Mouse (Mus musculus) heart, embryonic 11.5 days (tissue): Measurements from ENCODE around the gene Gtf2h3. TPM values are rescaled to one million over a fixed set of nuclear protein-coding genes. Genes with fewer than 3 reads are reported as not detected.
"Not testable (repeated sequence)": the region's sequence is repeated elsewhere in the genome, so short reads cannot be mapped to it uniquely, and the experiment has no call there.

ENCODE experiments used
- ATAC-seq: fragments of 200-750 bp; cut with Nextera tagmentation; replicated peaks from 2 replicates; pipeline ENCODE4 v1.8.0; 2017; ENCODE audit warnings: moderate library complexity; ENCODE audit not compliant: insufficient number of reproducible peaks, low FRiP score, low TSS enrichment
- H3K27ac ChIP-seq: fragments of 300-500 bp; sonication (generic); 2 replicates; pipeline ENCODE4 v1.5.1; 2014; ENCODE audit warnings: mild to moderate bottlenecking, low read depth, low read length
- H3K27me3 ChIP-seq: fragments of 300-500 bp; sonication (generic); 2 replicates; pipeline ENCODE4 v1.6.1; 2014; ENCODE audit warnings: mild to moderate bottlenecking, low read length, mixed read lengths; ENCODE audit not compliant: control insufficient read depth, insufficient read depth
- H3K36me3 ChIP-seq: fragments of 300-500 bp; sonication (generic); 2 replicates; pipeline ENCODE4 v1.6.1; 2014; ENCODE audit warnings: mild to moderate bottlenecking, low read length, moderate library complexity, mixed read lengths; ENCODE audit not compliant: control insufficient read depth, insufficient read depth
- H3K4me1 ChIP-seq: fragments of 300-500 bp; sonication (generic); 2 replicates; pipeline ENCODE4 v1.6.1; 2014; ENCODE audit warnings: low read length; ENCODE audit not compliant: control insufficient read depth, insufficient read depth
- H3K4me2 ChIP-seq: fragments of 300-500 bp; sonication (generic); 2 replicates; pipeline ENCODE4 v1.6.1; 2014; ENCODE audit warnings: mild to moderate bottlenecking, moderate library complexity
- H3K4me3 ChIP-seq: fragments of 300-500 bp; sonication (generic); 2 replicates; pipeline ENCODE4 v1.5.1; 2014; ENCODE audit warnings: low read depth, low read length
- H3K9ac ChIP-seq: fragments of 300-500 bp; sonication (generic); 2 replicates; pipeline ENCODE4 v1.6.1; 2014; ENCODE audit warnings: mild to moderate bottlenecking, low read depth, low read length, moderate library complexity
- H3K9me3 ChIP-seq: fragments of 300-500 bp; sonication (generic); replicated peaks from 2 replicates; pipeline ENCODE4 v1.6.1; 2016; ENCODE audit warnings: low read length; ENCODE audit not compliant: control insufficient read depth
- WGBS: fragments of 180-500 bp; shearing (Covaris S2); extraction: QIAGEN DNeasy Blood & Tissue Kit; methylation state at CpG from one replicate; pipeline ENCODE4 v1.1.7; 2014; ENCODE audit not compliant: insufficient replicate concordance; 5-methylcytosine and 5-hydroxymethylcytosine counted together
- polyA plus RNA-seq: library from polyadenylated mRNA; unstranded; fragments of >200 nt; fragmentation: Nextera tagmentation; extraction: Ambion mirVana; gene quantifications from 2 replicates; pipeline ENCODE4 v1.2.1, GENCODE M21; 2014

Gene Gtf2h3
- polyA plus RNA-seq, 1 experiment from 2014 or later = 39.7 TPM

GRCm38 (mm10) chr5:124624291-124624690, 45.4 kb downstream of the Gtf2h3 start:
- ATAC-seq = no peak
- H3K9me3 ChIP-seq = no peaks in the 10 kb centered on the region
- H3K4me1 ChIP-seq = peaks cover 2% of the 10 kb centered on the region; the same call in 1 of the 2 replicates
- H3K4me2 ChIP-seq = no peak overlapping the region
- H3K27ac ChIP-seq = no peak overlapping the region
- no peaks in the 10 kb centered on the region for H3K36me3 ChIP-seq
- WGBS = 83% methylated on average over 9 of the region's 9 CpGs
- no peak overlapping the region for H3K9ac ChIP-seq
- no peaks in the 10 kb centered on the region for H3K27me3 ChIP-seq
- H3K4me3 ChIP-seq = no peak overlapping the region

- no peaks in the 10 kb centered on the region for H3K27me3 ChIP-seq
- peak within 1 kb of the TSS; percentile 83 for H3K27ac ChIP-seq
- under 1% methylated on average over 58 of the region's 58 CpGs for WGBS
- ATAC-seq = peak; percentile 94
- H3K9me3 ChIP-seq = no peaks in the 10 kb centered on the region
- H3K9ac ChIP-seq = peak within 1 kb of the TSS; percentile 83
- H3K4me3 ChIP-seq = peak within 1 kb of the TSS; percentile 85
- H3K36me3 ChIP-seq = no peaks in the 10 kb centered on the region
- peak within 1 kb of the TSS; percentile 89 for H3K4me2 ChIP-seq
- H3K4me1 ChIP-seq = peaks cover 10% of the 10 kb centered on the region
Measured at GRCm38 (mm10) chr5:124628448-124629363, 49.8 kb downstream of the Gtf2h3 start, which contains the start of gene Atp6v0a2. Gene Atp6v0a2, plus strand, starts transcription at chr5:124628576.

- Histone ChIP-seq H3K36me3 (no peaks in the 10 kb centered on the region; the same call in 1 of the 2 replicates), H3K9me3 (no peaks in the 10 kb centered on the region), H3K4me2 (peak overlapping the region; percentile 89), H3K9ac (peak overlapping the region; percentile 83), H3K4me3 (peak overlapping the region; percentile 85), H3K27me3 (no peaks in the 10 kb centered on the region), H3K4me1 (peaks cover 10% of the 10 kb centered on the region), H3K27ac (no peak overlapping the region)
- WGBS = 18% methylated on average over 11 of the region's 11 CpGs
- no peak for ATAC-seq
Measured at GRCm38 (mm10) chr5:124629641-124630040, 50.7 kb downstream of the Gtf2h3 start.

- Histone ChIP-seq H3K4me3 (no peak overlapping the region), H3K27me3 (no peaks in the 10 kb centered on the region), H3K4me1 (peaks cover 10% of the 10 kb centered on the region), H3K27ac (no peak overlapping the region), H3K9ac (no peak overlapping the region), H3K9me3 (no peaks in the 10 kb centered on the region), H3K4me2 (no peak overlapping the region), H3K36me3 (peaks cover 13% of the 10 kb centered on the region)
- 85% methylated on average over 11 of the region's 11 CpGs for WGBS
- ATAC-seq = no peak
Measured at GRCm38 (mm10) chr5:124631685-124632084, 52.7 kb downstream of the Gtf2h3 start.

- Histone ChIP-seq H3K9me3 (no peaks in the 10 kb centered on the region), H3K27me3 (no peaks in the 10 kb centered on the region), H3K36me3 (peaks cover 20% of the 10 kb centered on the region), H3K9ac (no peak overlapping the region), H3K27ac (no peak overlapping the region), H3K4me1 (peaks cover 10% of the 10 kb centered on the region), H3K4me3 (no peak overlapping the region), H3K4me2 (no peak overlapping the region)
- WGBS = 58% methylated on average over 5 of the region's 5 CpGs
- ATAC-seq = no peak
Measured at GRCm38 (mm10) chr5:124632461-124632860, 53.5 kb downstream of the Gtf2h3 start.

GRCm38 (mm10) chr5:124633425-124633824, 54.5 kb downstream of the Gtf2h3 start:
- Histone ChIP-seq H3K9ac (no peak overlapping the region), H3K4me1 (peaks cover 7% of the 10 kb centered on the region), H3K27ac (no peak overlapping the region), H3K4me3 (no peak overlapping the region), H3K36me3 (peaks cover 28% of the 10 kb centered on the region), H3K4me2 (no peak overlapping the region), H3K27me3 (no peaks in the 10 kb centered on the region), H3K9me3 (no peaks in the 10 kb centered on the region)
- ATAC-seq = no peak
- WGBS = 47% methylated on average over 2 of the region's 2 CpGs

- WGBS = 87% methylated on average over 4 of the region's 4 CpGs
- peaks cover 43% of the 10 kb centered on the region for H3K36me3 ChIP-seq
- H3K9ac ChIP-seq, H3K4me2 ChIP-seq, ATAC-seq, H3K9me3 ChIP-seq, H3K4me1 ChIP-seq, H3K27ac ChIP-seq, H3K4me3 ChIP-seq, H3K27me3 ChIP-seq: not testable (repeated sequence)
Measured at GRCm38 (mm10) chr5:124635068-124635467, 56.1 kb downstream of the Gtf2h3 start.

- H3K4me3 ChIP-seq = no peak overlapping the region
- no peak overlapping the region for H3K27ac ChIP-seq
- no peaks in the 10 kb centered on the region for H3K9me3 ChIP-seq
- no peak for ATAC-seq
- no peaks in the 10 kb centered on the region for H3K27me3 ChIP-seq
- WGBS = 90% methylated on average over 3 of the region's 3 CpGs
- H3K4me2 ChIP-seq = no peak overlapping the region
- peaks cover 46% of the 10 kb centered on the region for H3K36me3 ChIP-seq
- no peak overlapping the region for H3K9ac ChIP-seq
- H3K4me1 ChIP-seq = no peaks in the 10 kb centered on the region
Measured at GRCm38 (mm10) chr5:124636139-124636538, 57.2 kb downstream of the Gtf2h3 start.
